Mouse (Mus musculus) embryo, embryonic 11.5 days (tissue): ENCODE measurements around the gene Hdac1.
A peak's percentile ranks its signal among the peaks of the same experiment; 100 is the strongest.

Experiments used
- DNase-seq: peaks from one replicate; pipeline ENCODE4 v3.0.0-alpha.2; 2012; ENCODE audit warnings: low read depth, low spot score

The Hdac1 gene

DNA sequence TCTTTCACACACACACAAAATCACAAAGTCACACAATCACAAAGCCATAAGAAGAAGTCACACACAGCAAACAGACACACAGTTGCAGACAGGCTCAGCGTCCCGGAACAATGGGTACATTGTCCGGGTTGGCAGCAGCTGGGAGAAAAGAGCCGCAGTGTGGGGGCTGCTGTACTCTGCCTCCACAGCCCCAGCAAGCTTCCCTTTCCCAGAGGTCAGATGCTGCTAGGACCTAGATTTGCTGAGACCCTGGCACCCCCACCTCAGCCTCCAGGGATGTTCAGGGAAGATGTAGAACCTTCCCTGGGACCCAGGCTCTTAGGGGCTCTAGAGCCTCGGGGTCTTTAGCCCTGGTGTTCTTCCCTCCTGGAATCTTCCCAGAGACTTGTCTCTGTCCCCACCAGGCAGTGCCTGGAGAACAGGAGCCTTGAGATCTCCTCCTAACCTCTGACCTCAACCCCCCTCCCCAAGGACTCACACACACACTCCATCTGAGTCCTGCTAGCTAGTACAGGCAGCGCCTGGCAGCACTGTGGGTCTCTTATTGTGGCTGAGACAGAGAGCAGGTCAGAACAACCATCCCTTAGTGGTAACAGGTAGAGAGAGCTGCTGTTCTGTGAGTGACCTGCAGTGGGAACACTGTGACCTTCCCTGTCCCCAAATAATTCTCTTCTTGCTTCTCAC lies 31.0 kb downstream of the Hdac1 start:
- DNase-seq = no peak

- DNase-seq = no peak
Measured at GRCm38 (mm10) chr4:129510723-129511412, 31.6 kb downstream of the Hdac1 start.

- no peak for DNase-seq
Measured at GRCm38 (mm10) chr4:129509650-129510049, 32.9 kb downstream of the Hdac1 start.

- no peak for DNase-seq
Measured at GRCm38 (mm10) chr4:129508834-129509600, 33.5 kb downstream of the Hdac1 start.

GRCm38 (mm10) chr4:129508237-129508515 lies 34.3 kb downstream of the Hdac1 start:
- no peak for DNase-seq

DNA sequence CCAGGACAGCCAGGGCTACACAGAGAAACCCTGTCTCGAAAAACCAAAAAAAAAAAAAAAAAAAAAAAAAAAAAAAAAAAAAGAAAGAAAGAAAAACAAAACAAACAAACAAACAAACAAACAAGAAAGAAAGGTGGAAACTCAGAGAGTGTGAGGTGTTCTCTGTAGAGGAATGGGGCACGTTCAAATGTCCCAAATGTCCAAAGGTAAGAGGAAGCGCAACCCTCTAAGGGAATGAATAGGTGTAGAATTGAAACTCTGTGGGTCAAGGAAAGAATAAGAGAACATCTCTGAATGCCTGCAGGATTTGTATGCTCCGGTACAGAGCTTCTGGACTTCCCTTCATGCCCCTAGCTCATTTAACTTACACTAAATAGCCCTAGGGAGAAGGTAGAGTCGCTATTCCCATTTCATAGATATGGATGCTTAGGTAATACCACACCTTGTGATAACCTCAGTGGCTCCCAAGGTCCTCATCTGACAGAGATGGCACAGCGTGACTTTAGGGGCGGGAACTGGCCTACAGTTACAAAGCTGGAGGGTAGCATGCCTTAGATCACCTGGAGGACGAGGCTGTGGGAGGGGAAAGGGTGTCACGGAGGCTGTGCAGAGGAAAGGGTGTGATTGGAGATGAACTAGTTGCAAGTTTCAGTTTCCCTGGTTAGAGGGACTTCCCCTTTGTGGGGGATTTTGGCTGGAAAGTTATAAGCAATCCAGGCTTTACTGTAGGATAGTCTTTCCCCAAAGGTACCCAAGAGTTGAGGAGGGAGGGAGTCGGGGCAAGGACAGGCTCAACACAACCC lies 34.9 kb downstream of the Hdac1 start:
- no peak for DNase-seq

GRCm38 (mm10) chr4:129505511-129505910 lies 37.0 kb downstream of the Hdac1 start:
- no peak for DNase-seq

DNA sequence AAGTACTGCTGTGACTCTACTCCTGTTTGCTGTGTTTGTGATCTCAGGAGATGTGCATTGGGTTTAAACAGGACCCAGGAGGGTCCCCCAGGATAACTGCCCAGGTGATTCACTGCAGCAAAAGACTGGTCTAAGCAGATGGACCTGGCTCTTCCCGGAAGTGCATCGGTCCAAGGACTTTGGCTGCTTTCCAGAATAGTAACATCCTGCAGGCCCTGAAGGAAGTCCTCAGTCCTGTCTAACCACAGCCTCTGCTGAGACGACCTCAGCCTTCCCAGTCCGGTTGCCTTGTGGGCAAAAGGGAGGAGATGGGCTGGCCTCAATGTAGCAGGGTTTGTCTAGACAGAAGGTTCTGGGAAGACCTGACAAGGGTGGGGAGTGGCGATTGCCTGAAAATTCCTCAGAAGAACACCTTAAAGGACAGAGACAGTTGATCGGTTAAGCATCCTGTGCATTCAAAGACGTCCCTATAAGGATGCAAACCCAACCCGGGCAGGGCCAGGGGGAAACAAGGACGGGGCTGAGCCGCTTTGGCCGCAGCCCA lies 39.5 kb downstream of the Hdac1 start:
- DNase-seq = no peak

GRCm38 (mm10) chr4:129502327-129502888 lies 40.1 kb downstream of the Hdac1 start:
- no peak for DNase-seq

- DNase-seq = peak; percentile 84
Measured at GRCm38 (mm10) chr4:129500607-129501566, 41.6 kb downstream of the Hdac1 start.

- DNase-seq = no peak
Measured at GRCm38 (mm10) chr4:129500017-129500416, 42.5 kb downstream of the Hdac1 start.

DNA sequence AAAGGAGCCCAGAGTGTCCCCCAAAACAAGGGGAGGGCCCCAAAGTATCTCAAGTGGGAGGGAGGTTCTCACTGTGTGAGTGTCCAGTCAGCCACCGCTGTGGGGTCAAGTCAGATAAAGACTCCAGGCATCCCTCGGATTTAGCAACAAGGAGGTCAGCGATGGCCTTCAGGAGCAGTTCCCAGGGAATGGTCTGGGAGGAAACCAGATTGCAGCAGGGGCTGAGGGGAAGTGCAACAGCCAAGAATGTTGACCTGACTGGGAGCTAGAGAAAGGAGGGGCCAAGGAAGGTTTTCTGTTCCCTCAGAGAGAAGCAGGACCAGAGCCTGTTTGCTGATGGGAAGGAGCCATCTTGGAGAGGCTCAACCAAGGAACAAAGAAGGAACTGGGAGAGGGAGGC lies 43.6 kb downstream of the Hdac1 start:
- DNase-seq = no peak

- DNase-seq = no peak
Measured at GRCm38 (mm10) chr4:129496631-129497030, 45.9 kb downstream of the Hdac1 start.

DNA sequence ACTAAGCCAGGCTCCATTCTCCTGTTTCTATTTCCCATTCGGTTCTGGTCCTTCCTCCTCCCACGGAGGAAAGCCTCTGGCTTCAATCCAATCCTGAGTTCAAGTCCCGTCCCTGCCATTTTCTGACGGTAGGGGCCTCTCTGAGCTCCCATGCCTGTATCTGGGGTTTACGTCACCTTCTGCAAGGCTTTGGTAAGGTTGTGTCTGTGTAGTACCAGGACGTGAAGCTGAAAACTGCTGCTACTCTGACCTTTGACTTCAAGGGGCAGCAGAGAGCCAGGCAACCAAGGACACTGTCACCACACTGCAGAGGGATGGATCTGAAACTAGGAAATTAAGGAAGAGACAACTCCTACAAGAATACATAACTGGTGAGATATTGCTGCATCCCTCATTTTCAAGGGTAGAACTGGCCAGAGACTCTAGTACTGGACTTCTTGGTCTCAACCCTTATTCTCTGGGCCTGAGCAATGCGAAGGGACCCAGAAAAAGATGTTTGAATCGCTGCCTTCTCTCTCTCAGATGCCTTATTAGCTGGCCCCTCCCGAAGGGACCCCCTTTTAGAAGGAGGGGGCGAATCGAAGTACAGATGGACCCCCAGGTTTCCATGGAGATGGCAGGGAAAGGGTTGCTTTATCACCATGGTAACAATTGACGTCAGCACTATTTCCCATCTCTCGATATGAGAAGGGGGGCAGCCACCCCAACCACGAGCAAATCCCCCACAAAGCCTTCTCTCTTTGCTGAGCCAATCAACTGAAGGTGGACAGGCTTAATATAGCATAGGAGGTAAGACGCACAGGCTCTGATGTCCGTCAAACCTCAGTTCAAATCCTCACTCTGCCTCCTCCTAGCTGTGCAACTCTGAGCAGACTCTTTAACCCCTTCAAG lies 46.6 kb downstream of the Hdac1 start:
- DNase-seq = no peak

DNA sequence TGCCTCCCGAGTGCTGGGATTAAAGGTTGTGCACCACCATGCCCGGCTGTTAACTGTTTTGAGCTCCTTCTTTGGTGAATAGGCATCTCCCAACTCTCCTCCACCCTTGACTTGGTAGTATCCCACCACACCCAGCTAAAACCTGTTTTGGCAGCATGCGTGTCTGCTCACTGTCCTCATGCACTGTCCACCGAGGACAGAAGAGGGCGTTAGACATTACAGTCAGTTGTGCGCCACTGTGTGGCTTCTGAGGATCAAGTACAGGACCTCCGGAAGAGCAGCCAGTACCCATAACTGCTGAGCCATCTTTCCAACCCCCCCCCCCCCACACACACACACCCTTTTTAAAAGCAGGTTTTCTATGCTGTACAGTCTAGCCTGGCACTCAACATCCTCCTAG lies 47.8 kb downstream of the Hdac1 start:
- DNase-seq = no peak

GRCm38 (mm10) chr4:129490972-129491880 lies 51.3 kb downstream of the Hdac1 start, which contains the start of the genes Tssk3 and Fam229a:
TSS of gene Tssk3 (minus strand) at chr4:129491022.
TSS of gene Fam229a (plus strand) at chr4:129491190.
- no peak for DNase-seq

- no peak for DNase-seq
Measured at GRCm38 (mm10) chr4:129481090-129481489, 61.4 kb downstream of the Hdac1 start.

DNA sequence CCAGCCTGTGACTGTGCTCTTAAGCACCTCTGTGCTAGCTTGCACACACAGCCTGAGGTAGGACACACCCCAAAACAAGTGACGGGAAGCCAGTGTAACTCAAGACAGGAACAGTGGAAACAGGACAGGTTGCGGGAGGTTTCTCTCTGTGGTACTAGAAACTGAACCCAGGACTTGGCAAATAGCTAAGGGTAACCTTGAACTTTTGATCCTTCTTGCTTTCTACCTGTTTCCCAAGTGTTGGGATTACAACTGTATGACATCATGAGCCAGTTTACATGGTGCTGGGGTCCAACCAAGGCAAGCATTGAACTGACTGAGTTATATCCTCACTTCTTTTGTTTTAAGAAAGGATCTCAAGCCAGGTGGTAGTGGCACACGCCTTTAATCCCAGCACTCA lies 62.6 kb downstream of the Hdac1 start:
- no peak for DNase-seq
